Mouse (Mus musculus): ENCODE results near the gene Slc25a24.
A peak's percentile ranks its signal among the peaks of the same experiment; 100 is the strongest.

The Slc25a24 gene

DNA sequence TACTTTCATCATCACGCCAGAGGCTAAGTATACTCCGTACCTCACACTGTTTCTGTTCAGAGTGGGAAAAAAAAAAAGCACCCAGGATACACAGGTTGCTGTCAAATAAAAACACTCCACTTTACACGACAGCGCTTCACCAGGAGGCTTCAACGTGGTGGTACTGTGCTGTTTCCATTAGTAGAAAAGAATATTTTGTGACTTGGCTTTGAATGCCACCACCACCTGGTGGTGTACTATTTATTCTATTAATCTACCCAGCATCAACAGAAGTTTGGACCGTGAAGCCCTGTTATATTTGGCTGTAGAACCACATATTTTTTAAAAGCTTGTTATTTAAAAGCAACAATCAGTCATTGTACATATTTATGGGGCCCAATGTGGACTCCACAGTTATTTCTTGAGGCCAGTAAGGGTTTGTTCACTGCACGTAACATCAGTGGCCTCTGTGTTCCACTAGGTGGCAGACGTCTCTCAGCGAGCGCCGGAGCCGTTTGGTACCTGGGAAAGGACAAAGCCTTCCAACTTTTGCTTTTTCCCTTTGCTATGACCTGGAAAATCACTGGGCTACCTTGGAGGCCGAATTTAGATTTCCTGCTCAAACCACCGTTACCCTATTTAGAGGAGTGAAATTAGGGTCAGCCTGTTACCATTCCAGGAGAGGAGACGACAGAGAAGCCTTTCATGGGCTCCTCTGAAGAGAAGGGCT is 48.3 kb downstream of the Slc25a24 start:
- DNase-seq: peak; percentile 82

DNA sequence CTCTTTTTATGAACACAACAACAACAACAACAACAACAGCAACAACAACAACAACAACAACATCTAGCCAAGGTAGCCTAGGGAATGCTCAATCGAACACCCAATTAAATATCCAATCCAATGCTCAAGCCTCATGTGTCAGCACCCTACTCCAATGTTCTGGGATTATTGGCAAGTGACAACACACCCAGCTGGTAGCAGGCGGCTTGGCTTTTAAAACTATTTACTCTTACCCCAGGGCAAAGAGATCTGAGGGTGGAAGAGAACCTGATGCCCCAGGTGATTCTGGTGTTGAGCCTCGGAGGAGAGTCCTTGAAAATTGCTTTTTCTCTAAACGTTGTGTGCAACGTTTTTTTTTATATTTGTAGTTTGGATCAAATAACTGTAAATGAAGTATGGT is 51.4 kb downstream of the Slc25a24 start:
- no peak for DNase-seq

DNA sequence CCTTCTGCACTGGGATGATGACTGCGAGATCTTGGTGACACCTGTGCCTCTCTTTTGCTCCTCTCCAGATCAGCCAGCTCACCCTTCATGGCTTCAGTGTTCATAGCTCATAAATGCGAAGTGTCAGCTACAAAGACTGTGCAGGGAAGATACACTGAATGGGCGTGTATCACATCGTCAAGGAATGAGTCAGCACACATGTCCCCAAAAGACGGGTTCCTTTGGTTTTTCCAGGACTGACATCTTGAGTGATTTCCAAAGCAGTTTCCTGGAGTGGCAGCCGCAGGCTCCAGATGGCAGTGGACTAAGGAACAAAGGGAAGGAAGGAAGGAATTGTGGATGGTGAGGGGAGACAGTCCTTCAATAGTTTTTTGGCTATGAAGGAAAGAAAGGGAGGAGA is 55.8 kb downstream of the Slc25a24 start:
- no peak for DNase-seq

DNA sequence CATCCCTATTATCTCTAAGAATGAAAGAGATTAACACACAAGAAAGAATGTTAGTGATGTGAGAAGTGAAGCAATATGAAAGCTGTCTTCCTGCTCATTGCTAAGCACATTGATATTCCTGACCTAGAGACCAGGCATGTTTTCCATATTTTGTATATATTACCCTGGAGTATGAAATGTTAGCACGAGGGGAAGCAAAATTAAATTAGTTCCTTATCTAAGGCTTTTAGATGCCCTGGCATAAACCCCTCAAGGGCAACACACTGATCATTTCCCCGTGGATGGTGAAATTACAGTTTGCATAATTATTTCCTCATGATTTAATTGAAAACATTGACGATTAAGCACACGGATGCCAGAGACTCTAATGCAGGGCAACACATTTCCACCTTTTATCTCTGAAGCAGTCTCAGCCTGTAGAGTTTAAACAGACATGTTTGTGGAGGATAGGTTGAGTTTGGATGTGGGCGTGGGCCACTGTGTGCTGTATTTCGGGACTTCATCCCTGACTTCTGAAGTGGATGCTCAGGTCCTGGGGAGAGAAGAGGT is 56.7 kb downstream of the Slc25a24 start:
- no peak for DNase-seq

DNA sequence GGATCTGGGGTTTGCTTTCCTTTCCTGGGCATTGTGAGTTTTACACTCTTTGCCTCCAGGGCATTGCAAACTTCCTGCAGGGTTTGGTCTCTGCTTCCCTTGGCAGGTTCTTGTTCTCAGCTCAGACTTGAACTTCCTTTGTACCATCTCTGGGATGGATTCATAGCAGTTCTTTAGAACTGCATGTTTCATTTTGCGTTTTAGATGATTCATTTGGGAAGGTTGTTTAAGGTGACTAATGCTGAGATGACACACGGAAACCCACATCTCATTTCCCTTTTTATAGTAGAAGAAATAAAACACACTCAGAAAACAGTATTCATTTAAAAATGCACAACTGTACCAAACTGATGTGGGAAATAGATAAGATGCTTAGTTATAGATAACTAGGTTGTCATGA is 73.2 kb downstream of the Slc25a24 start:
- no peak for DNase-seq

DNA sequence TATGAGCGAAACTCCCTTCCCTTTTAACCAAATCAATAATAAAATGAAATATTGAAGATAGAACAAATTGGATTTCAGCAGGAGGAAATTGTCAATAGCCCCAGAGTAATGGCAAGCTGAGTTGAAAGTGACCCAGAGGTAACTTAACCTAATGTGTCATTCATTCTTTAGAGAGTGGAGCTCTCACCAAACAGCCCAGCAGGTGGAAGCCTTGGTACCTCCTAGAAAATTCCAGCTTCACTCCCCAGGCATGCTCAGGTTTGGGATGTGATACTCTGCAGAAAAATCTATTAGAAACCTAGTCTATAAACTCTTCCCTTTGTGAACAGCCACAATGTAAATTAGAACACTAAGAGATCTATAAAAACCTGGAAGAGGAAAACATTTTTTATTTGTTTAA is 76.3 kb downstream of the Slc25a24 start:
- DNase-seq: peak; percentile 16

DNA sequence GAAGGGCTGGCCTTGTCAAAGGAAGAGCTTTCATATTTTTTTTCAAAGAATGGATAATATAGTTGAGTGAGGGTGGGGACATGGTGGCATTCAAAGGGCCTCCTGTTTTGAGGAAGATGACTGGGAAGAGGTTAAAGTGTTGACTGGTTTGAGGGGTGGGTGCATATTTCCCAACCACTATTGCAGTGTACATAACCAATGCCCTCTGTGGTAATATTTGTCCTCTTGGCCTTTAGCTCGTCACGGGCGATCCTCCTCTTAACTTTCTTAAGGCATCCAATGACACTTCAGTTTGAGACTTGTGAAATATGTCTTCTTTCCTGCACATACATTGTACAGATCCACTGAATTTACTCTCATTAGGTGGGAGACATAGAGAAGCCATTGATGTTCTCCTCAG is 89.4 kb downstream of the Slc25a24 start:
- no peak for DNase-seq

DNA sequence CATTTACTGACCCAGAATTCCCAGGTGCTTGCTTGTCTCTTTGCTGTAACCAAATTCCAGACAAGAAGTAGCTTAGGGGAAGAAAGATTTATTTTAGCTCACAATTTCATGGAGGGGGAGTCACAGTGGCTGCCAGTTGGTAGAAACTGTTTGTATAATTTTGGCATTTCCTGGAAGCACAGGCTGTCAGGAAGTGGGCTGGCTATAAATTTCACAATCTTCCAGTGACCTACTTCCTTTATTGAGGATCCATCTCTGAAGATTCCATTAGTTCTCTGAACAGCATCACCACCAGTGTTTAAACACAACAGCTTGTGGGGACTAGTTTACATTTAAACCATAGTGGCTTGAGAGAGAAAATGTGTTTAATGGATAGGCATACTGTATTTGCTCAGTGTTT is 93.4 kb downstream of the Slc25a24 start:
- no peak for DNase-seq

Measured in kidney, postnatal 10 days (tissue).